Mouse (Mus musculus): ENCODE results near the gene Dna2.
A peak's percentile ranks its signal among the peaks of the same experiment; 100 is the strongest.
"Not testable (repeated sequence)": the region's sequence is repeated elsewhere in the genome, so short reads cannot be mapped to it uniquely, and the experiment has no call there.

Gene Dna2

DNA sequence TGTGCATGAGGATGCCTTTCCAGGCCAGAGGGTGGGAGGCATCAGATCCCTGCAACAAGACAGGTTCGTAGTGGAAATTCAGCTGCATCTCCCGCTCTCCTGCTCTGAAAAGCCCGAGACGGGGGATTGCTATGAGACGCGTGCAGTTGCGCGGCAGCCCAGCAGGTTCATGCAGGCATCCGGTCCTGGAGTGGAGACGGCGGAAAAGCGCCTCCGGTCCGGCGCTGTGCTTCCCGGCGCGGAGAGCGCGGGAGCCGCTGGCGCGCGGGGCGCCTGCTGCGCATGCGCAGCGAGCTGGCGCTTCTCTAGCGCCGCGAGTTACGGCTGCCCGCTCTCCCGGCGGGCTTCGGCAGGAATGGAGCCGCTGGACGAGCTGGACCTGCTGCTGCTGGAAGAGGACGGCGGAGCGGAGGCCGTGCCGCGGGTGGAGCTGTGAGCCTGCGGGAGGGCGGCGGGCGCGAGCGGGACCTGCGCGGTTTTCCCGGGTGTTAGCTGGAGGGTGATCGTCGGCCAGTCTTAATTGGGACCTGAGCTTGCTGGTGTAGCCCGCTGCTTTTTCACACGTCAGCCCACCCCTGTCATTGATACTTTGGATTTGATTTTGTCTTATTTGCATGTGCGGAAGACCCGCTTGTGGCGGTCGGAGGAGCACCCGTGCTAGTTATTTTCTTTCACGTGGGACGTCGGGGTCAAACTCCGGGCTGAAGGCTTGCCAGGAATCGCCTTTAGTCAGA lies at the start of gene Dna2:
TSS of gene Dna2 (plus strand) at position 289 of the 734 bp plus-strand sequence.
- peak; percentile 19; the same call in 1 of the 2 replicates for TF ChIP-seq GATA4 (IDR thresholded peaks at IDR 0.05; ENCODE audit: insufficient replicate concordance, low read length)

DNA sequence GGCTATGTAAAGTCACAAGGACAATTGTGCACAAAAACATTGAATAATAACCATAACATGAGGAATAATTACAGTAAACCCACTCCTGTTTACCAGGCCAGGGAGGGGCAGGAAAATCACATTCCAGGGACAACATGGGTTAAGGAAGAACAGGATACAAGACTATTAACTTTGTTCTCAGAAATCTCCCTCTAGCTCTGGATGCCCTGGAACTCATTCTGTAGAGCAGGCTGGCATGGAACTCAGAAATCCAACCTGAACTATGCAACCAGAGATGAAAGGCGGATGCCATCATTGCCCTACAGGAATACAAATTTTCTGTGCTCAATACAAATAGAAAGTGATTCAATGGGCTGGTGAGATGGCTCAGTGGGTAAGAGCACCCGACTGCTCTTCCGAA lies 49.4 kb upstream of the Dna2 start:
- TF ChIP-seq GATA4 (IDR thresholded peaks at IDR 0.05; ENCODE audit: insufficient replicate concordance, low read length) = no peak

DNA sequence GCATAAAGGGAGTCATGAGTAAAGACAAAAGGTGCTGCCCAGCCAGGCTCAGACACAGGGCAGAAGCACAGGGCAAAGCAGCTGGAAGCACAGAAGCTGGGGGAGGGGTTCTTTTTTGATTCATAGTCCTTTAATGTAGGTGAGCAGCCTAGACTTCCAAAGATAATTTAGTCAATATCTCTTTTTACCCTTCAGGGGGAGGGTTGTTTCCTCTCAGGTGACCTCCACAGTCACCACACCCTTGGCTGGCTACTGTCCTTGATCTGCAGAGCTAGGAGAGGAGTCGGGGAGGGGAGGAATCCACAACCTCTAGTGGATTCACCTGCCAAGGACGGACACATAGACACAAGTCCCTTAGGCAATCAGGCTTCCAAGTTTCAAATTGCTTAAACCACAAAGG lies 48.8 kb upstream of the Dna2 start:
- no peak for TF ChIP-seq GATA4 (IDR thresholded peaks at IDR 0.05; ENCODE audit: insufficient replicate concordance, low read length)

DNA sequence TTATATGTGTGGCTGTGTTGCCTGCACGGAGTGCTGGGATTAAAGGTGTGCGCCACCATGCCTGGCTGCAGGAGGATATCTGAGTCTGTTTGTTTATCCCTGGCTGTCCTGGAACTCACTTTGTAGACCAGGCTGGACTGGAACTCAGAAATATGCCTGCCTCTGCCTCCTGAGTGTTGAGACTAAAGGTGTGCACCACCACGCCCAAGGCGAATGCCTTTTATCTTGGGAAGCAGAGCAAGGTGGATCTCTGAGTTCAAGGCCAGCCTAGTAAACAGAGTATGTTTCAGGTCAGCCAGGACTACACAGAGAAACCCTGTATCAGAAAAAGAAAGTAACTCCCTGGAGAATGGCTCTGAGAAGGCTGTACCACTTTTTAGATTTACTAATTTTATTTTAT lies 46.7 kb upstream of the Dna2 start:
- no peak for TF ChIP-seq GATA4 (IDR thresholded peaks at IDR 0.05; ENCODE audit: insufficient replicate concordance, low read length)

DNA sequence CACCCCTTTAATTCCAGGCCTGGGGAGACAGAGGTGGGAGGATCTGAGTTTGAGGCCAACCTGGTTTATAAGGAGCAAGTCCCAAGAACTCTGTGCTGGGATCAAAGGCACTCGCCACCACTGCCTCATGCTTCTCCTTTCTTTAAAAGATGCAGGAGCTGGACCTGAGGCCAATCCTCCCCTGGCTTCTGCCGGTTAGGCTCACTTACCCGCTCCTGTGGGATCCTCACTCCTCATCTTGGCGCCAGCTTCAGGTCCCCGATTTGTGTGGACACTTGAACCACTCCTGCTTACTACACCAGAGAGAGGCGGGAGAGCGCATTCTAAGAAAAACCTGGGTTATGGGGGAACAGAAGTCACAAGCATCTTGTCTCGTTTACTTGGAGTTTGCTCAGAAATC lies 45.0 kb upstream of the Dna2 start:
- TF ChIP-seq GATA4 (IDR thresholded peaks at IDR 0.05; ENCODE audit: insufficient replicate concordance, low read length) = no peak

DNA sequence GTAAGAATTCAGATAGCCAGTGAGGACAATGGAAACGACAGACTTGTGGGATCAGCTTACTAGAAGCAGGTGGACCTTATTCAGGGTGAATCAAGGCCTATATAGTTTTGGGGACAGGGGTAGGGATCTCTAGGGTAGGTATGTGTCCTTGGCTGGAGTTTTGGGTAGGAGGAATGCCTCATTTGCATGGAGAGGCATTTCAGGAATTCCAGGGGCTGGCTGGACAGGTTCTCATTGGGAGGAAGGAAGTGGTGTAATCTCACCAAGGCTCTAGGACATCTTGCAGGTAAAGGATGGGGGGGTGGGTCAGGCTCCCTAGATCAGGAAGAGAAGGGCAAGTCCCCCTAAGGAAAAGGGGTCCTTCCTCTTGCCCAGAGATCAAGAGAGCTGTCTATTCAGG lies 44.0 kb upstream of the Dna2 start:
- no peak for TF ChIP-seq GATA4 (IDR thresholded peaks at IDR 0.05; ENCODE audit: insufficient replicate concordance, low read length)

DNA sequence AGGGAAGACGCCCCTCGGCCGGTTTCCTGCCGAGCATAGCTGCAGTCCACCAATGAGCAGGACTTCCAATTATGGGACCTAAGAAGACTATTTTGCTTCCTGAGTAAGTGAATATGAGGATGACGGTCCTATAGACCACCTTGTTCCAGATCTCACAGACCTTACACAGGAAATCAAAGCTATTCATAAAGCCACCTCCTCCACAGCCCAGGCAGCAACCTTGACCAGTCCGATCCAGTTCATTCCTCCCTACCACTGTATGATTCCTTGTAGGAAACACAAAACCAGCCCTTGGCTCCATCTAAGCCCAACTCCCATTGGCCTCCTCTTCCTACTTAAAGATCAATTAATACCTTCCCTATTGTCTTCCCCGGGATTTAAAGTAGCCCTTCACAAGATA lies 40.5 kb upstream of the Dna2 start:
- TF ChIP-seq GATA4 (IDR thresholded peaks at IDR 0.05; ENCODE audit: insufficient replicate concordance, low read length) = no peak

DNA sequence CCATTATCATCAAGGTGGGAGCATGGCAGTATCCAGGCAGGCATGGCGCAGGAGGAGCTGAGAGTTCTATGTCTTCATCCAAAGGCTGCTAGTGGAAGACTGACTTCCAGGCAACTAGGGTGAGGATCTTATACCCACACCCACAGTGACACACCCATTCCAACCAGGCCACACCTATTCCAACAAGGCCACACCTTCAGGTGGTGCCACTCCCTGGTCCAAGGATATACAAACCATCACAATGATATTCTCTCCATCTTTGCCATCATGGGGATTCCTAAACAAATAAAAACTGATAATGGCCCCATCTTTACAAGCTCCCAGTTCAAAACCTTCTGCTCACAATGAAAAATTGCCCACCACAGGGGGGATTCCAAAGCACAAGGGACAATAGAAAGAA lies 37.9 kb upstream of the Dna2 start, which contains the start of gene Tet1:
TSS of gene Tet1 (minus strand) at position 101 of the 400 bp plus-strand sequence.
- not testable (repeated sequence) for TF ChIP-seq GATA4 (IDR thresholded peaks at IDR 0.05; ENCODE audit: insufficient replicate concordance, low read length)

DNA sequence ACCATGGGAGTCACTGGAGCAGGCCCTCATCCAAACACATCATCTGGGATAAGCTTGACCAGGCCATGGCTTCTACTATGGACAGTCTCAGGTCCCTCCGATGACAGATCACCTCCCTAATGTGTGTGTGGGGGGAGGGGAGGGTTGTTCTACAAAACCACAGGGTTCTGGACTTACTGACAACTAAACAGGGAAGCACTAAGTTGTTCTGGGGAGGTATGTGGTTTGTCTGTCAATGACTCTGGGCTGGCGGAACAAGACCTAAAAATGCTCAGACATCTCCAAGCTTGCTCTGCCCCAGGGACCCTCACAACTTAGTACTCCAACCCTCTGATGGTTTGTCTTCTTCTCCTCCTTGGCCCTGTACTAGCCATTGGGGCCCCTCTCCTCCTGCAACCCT lies 35.7 kb upstream of the Dna2 start:
- no peak for TF ChIP-seq GATA4 (IDR thresholded peaks at IDR 0.05; ENCODE audit: insufficient replicate concordance, low read length)

DNA sequence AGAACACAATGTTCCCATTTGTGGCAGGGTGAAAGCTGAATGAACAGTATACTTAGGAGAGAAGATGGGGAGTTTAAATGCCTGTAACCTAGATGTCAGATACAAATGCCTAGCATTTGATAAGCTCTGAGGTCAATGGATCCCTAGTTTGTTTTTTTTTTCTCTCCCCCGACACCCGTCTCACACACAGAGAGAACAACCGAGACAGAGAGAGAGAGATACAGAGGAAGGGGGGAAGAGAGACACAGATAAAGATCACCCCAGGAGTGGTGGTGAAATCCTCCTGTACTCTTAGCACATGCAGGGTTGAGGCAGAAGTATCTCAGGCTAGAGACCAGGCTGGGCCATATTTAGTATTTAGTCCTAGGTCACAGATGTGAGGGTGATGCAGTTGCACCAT lies 27.8 kb upstream of the Dna2 start:
- TF ChIP-seq GATA4 (IDR thresholded peaks at IDR 0.05; ENCODE audit: insufficient replicate concordance, low read length) = no peak

DNA sequence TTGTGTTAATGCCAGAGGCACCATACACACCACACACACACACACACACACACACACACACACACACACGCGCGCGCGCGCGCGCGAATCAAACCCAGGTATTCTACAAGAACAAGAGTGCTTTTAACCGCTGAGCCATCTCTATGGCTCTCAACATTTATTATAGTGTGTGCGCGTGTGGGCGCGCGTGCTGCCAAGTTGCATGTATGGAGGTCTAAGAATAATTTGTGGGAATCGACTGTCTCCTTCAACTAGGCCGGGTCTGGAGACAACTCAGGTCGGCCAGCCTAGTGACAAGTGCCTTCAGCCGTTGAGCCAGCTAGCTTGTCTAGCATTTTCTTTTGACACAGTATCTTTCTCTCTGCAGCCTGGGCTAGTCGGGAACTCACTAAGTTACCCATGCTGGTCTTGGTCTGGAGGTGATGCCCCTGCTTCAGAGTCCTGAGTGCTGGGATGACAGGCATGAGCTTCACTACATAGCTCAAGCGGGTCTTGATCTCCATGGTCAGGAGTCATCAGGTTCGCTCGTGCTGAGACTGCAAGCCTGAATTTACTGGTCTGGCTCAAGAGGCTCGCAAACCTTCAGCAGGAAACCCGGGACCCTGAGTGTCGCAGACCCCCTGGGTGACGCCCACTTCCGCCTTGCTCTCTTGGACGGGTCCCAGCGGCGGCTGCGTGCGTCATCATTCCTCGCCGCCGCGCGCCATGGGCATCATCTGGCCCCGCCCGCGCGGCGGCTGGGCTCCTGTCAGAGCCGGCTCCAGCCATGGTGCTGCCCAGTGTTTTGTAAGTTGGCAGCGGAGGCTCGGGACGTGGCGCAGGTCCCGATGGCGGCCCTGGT lies 26.7 kb upstream of the Dna2 start, which contains the start of gene Slc25a16:
TSS of gene Slc25a16 (plus strand) at position 709 of the 841 bp plus-strand sequence.
- TF ChIP-seq GATA4 (IDR thresholded peaks at IDR 0.05; ENCODE audit: insufficient replicate concordance, low read length) = peak; percentile 19; the same call in 1 of the 2 replicates

DNA sequence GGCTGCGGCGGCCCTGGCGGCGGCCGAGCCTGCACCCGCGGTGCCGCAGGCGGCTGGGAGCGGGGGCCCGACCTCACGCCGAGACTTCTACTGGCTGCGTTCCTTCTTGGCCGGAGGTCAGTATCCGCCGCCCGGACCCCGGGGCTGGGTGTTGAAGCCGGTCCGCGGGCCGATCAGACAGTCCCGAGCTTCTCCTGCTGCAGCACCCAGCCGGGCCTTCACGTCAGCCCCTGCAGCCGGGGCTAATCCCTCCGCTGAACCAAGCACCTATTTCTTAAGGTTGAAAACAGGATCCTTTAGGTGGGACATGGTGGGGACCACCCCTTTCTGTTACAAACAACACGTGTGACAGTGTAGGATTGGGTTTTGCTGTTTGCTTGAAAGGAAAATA lies 26.1 kb upstream of the Dna2 start:
- TF ChIP-seq GATA4 (IDR thresholded peaks at IDR 0.05; ENCODE audit: insufficient replicate concordance, low read length) = no peak

DNA sequence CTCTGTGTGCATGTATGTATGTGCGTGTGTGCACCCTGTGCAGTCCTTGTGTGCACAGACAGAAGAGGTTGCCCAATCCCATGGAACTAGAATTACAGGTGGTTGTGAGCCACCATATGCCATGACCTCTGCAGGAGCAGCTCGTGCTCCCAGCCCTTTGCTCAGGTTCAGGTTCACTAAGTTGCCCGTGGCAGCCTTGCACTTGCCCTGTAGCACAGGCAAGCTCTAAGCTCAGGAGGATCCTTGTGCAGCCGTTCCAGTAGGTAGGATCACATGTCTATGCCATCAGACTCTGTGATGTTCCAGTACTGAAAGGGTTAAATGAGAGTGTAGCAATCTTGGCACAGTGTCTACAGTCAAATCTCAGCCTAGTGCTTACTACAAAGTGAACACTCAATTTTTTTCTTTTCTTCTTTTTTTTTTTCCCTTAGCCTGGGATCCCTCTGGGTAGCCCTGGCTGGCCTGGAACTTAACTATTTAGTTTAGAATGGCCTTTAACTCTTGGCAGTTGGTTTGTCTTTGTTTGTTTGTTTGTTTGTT lies 22.7 kb upstream of the Dna2 start:
- TF ChIP-seq GATA4 (IDR thresholded peaks at IDR 0.05; ENCODE audit: insufficient replicate concordance, low read length) = no peak

DNA sequence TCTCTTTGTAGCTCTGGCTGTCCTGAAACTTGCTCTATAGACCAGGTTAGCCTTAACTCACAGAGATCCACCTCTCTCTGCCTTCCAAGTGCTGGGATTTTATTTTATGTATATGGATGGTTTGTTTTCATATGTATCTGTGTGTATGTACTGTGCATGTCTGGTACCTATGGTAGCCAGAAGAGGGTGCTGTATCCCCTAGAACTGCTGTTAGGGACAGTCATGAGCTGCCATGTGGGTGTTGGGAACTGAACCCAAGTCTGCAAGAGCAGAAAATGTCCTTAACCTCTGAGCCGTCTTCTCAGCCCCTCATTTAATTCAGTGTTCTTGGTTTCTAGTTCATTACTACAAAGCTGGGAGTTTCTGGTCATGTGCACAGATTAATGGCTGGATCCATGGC lies 14.4 kb upstream of the Dna2 start:
- TF ChIP-seq GATA4 (IDR thresholded peaks at IDR 0.05; ENCODE audit: insufficient replicate concordance, low read length) = no peak

DNA sequence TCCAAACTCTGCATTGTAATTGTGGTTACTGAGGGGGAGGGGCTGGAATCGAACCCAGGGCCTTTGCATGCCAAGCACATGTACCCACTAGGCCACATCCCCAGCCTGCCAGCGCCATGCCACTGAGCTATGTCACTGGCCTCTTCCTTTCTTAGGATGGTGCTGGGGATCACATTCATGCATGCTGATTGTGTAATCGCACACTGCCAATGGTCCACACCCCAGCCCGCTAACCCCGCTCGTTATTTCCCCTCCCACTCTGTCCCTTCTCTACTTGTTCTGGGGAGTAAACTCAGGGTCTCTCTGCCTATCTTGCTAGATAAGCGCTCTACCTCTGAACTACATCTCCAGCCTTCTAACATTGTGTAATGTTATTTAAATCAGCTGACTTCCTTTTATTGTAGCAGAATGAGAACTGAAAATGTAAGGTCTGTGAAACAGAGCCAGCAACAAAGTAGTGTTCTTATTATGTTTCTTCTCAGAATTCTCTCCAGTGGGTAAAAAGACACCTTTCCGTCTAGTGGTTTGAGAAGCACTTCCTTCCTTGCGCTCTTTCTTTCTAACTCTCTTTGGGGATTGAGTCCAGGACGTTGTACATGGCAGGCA lies 1.7 kb upstream of the Dna2 start:
- no peak for TF ChIP-seq GATA4 (IDR thresholded peaks at IDR 0.05; ENCODE audit: insufficient replicate concordance, low read length)

Data from liver, adult (tissue).